Mouse (Mus musculus) megakaryocyte, embryonic 14.5 days (primary cell): Measurements from ENCODE around the gene Polr2b.

ENCODE experiments used
- FLI1 ChIP-seq: IDR thresholded peaks from 2 replicates; pipeline ENCODE4 v1.6.1; 2012; ENCODE audit warnings: low read length, inconsistent platforms, mixed read lengths
- GATA1 ChIP-seq: IDR thresholded peaks from 3 replicates; pipeline ENCODE4 v1.6.1; 2012; ENCODE audit warnings: mixed read lengths, low read length, inconsistent platforms, borderline replicate concordance

- no peak for TF ChIP-seq GATA1
- no peak for TF ChIP-seq FLI1
These were observed 65.0 kb downstream of the Polr2b start for GRCm38 (mm10) chr5:77374945-77375344.
